Mouse (Mus musculus) midbrain, embryonic 14.5 days (tissue): ENCODE results near the gene Ahnak2. TPM values are rescaled to one million over a fixed set of nuclear protein-coding genes. Genes with fewer than 3 reads are reported as not detected.

Experiments
- ATAC-seq: fragments of 200-750 bp; cut with Nextera tagmentation; 2 replicates; pipeline ENCODE4 v1.8.0; 2017; ENCODE audit warnings: moderate number of reproducible peaks, moderate library complexity; ENCODE audit not compliant: low FRiP score, low TSS enrichment
- DNase-seq: peaks from one replicate; pipeline ENCODE4 v3.0.0-alpha.2; 2015
- H3K27ac ChIP-seq: fragments of 300-500 bp; sonication (generic); replicated peaks from 2 replicates; pipeline ENCODE4 v1.5.1; 2014; ENCODE audit warnings: mild to moderate bottlenecking, low read depth, low read length, moderate library complexity
- H3K27me3 ChIP-seq: fragments of 300-500 bp; sonication (generic); 2 replicates; pipeline ENCODE4 v1.6.1; 2014; ENCODE audit warnings: low read length, control low read depth, mixed read lengths; ENCODE audit not compliant: control insufficient read depth, insufficient read depth
- H3K36me3 ChIP-seq: fragments of 300-500 bp; sonication (generic); 2 replicates; pipeline ENCODE4 v1.6.1; 2014; ENCODE audit warnings: low read length, control low read depth; ENCODE audit not compliant: control insufficient read depth, insufficient read depth
- H3K4me1 ChIP-seq: fragments of 300-500 bp; sonication (generic); 2 replicates; pipeline ENCODE4 v1.6.1; 2014; ENCODE audit warnings: mild to moderate bottlenecking, antibody characterized with exemption, low read length, control low read depth; ENCODE audit not compliant: control insufficient read depth, insufficient read depth
- H3K4me2 ChIP-seq: fragments of 300-500 bp; sonication (generic); 2 replicates; pipeline ENCODE4 v1.6.1; 2014; ENCODE audit warnings: mild to moderate bottlenecking, low read length, moderate library complexity
- H3K4me3 ChIP-seq: fragments of 300-500 bp; sonication (generic); replicated peaks from 2 replicates; pipeline ENCODE4 v1.5.1; 2014; ENCODE audit warnings: low read depth, low read length
- H3K9ac ChIP-seq: fragments of 300-500 bp; sonication (generic); replicated peaks from 2 replicates; pipeline ENCODE4 v1.6.1; 2014; ENCODE audit warnings: mild to moderate bottlenecking, low read length, moderate library complexity
- H3K9me3 ChIP-seq: fragments of 300-500 bp; sonication (generic); 2 replicates; pipeline ENCODE4 v1.6.1; 2016; ENCODE audit warnings: low read length, control low read depth, mixed read lengths; ENCODE audit not compliant: control insufficient read depth
- WGBS: fragments of 180-500 bp; shearing (Covaris S2); extraction: QIAGEN DNeasy Blood & Tissue Kit; methylation state at CpG from one replicate; pipeline ENCODE4 v1.1.7; 2014; 5-methylcytosine and 5-hydroxymethylcytosine counted together
- polyA plus RNA-seq: library from polyadenylated mRNA; unstranded; fragments of >200 nt; fragmentation: Nextera tagmentation; extraction: Ambion mirVana; gene quantifications from 2 replicates; pipeline ENCODE4 v1.2.1, GENCODE M21; 2014

Gene Ahnak2
- polyA plus RNA-seq, 1 experiment from 2014 or later: 0.75 TPM

DNA sequence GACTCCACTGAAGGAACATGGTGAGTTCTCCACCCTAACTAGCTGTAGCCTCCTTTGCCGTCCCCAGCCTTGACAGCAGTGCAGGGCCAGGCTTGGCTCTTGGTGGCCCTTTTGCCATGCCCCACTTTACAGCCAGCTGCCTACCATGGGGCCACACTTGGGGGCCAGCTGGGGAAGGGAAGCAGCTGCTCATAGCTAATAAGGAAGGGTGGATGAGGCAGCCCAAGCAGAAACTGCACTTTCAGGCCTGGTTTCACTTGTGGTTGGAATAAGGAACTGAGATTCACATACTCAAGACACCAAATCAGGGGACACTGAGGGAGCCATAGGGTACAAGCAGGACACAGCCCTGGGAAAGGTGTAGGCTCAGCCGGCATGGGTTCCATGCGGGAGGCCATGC lies 40.4 kb downstream of the Ahnak2 start:
- Histone ChIP-seq H3K36me3 (no peaks in the 10 kb centered on the region), H3K9me3 (no peaks in the 10 kb centered on the region), H3K9ac (no peak overlapping the region), H3K27me3 (no peaks in the 10 kb centered on the region), H3K4me1 (no peaks in the 10 kb centered on the region), H3K4me3 (no peak overlapping the region), H3K4me2 (no peak overlapping the region), H3K27ac (no peak overlapping the region)
- ATAC-seq (no peak), DNase-seq (no peak)
- 85% methylated on average over 3 of the region's 3 CpGs for WGBS

- Histone ChIP-seq H3K4me1 (no peaks in the 10 kb centered on the region), H3K4me3 (no peak overlapping the region), H3K9ac (no peak overlapping the region), H3K4me2 (no peak overlapping the region), H3K9me3 (no peaks in the 10 kb centered on the region), H3K27me3 (no peaks in the 10 kb centered on the region), H3K36me3 (no peaks in the 10 kb centered on the region), H3K27ac (no peak overlapping the region)
- 90% methylated on average over 4 of the region's 4 CpGs for WGBS
- DNase-seq (no peak), ATAC-seq (no peak)
Observed at GRCm38 (mm10) chr12:112761411-112761810, 41.0 kb downstream of the Ahnak2 start.

DNA sequence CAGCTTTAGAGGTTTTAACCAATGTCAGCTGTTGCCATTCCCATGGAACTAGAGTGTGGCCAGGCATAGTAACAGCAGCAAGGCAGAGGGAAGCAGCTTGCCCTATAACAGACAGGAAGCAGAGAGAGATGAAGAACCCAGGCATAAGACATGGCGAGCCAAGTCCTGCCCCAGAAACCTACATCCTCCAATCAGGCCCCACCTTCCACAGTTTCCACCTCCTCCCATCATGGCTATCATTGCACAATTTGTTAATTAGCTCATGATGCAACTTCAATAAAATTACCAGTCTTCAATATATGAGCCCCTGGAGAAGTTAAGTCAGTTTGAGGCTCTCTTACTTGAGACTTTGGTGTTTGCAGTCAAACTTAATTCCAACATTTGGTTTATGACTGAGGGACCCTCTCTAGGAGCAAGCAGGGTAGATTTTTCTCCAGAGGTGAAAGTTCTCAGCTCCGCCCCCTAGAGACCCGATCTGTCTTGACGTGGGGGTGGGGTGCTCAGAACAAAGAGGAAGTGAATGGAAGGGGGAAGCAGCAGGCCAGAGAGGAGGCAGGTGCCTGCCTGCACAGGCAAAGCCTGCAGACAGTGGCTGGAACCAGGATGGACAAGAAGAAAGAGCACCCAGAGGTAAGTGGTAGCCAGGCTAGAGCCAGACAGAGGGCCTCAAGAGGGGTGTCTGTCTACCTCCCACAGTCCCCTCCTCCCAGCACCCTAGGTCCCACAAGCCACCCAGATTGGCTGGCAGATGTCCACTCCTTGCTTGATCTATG lies 42.1 kb downstream of the Ahnak2 start, which contains the start of gene Pld4:
TSS of gene Pld4 (plus strand) at position 502 of the 773 bp plus-strand sequence.
- no peak within 1 kb of the TSS for H3K9ac ChIP-seq
- no peaks in the 10 kb centered on the region for H3K27me3 ChIP-seq
- WGBS: 46% methylated on average over 4 of the region's 4 CpGs
- H3K4me2 ChIP-seq: no peak within 1 kb of the TSS
- H3K9me3 ChIP-seq: no peaks in the 10 kb centered on the region
- H3K4me3 ChIP-seq: no peak within 1 kb of the TSS
- H3K36me3 ChIP-seq: no peaks in the 10 kb centered on the region
- no peak within 1 kb of the TSS for H3K27ac ChIP-seq
- no peaks in the 10 kb centered on the region for H3K4me1 ChIP-seq
- ATAC-seq (no peak), DNase-seq (no peak)

DNA sequence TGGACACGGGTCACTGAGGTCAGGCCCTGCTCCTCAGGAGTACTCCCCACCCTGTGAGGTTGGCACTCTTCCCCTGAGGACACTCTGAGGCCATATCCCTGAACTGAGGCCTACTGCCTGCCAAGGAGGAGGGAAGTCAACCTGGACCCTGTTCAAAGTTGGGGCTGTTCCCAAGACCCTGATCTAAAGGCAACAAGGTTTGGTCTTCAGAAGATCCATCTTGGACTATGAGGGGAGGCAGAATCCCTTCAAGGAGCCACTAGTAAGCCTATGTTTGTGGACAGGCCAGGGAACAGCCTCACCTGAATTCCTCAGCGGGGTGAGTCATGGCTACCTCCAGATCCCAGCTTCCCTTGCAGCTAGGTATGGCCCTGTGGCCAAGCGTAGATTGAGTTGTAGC lies 43.0 kb downstream of the Ahnak2 start:
- no peak overlapping the region for H3K9ac ChIP-seq
- H3K9me3 ChIP-seq: no peaks in the 10 kb centered on the region
- no peak overlapping the region for H3K4me3 ChIP-seq
- H3K36me3 ChIP-seq: no peaks in the 10 kb centered on the region
- DNase-seq: no peak
- no peak for ATAC-seq
- WGBS: 87% methylated on average over 3 of the region's 3 CpGs
- H3K4me2 ChIP-seq: no peak overlapping the region
- H3K4me1 ChIP-seq: no peaks in the 10 kb centered on the region
- H3K27me3 ChIP-seq: no peaks in the 10 kb centered on the region
- no peak overlapping the region for H3K27ac ChIP-seq

- no peak for ATAC-seq
- Histone ChIP-seq H3K4me1 (no peaks in the 10 kb centered on the region), H3K27ac (no peak overlapping the region), H3K9ac (no peak overlapping the region), H3K27me3 (no peaks in the 10 kb centered on the region), H3K9me3 (no peaks in the 10 kb centered on the region), H3K36me3 (no peaks in the 10 kb centered on the region), H3K4me2 (no peak overlapping the region), H3K4me3 (no peak overlapping the region)
- WGBS: 88% methylated on average over 5 of the region's 5 CpGs
- no peak for DNase-seq
Observed at GRCm38 (mm10) chr12:112757896-112758295, 44.6 kb downstream of the Ahnak2 start.

GRCm38 (mm10) chr12:112755900-112756299 lies 46.6 kb downstream of the Ahnak2 start:
- DNase-seq (no peak), ATAC-seq (no peak)
- Histone ChIP-seq H3K9ac (no peak overlapping the region), H3K4me3 (no peak overlapping the region), H3K4me2 (no peak overlapping the region), H3K27ac (no peak overlapping the region), H3K36me3 (no peaks in the 10 kb centered on the region), H3K9me3 (no peaks in the 10 kb centered on the region), H3K27me3 (no peaks in the 10 kb centered on the region), H3K4me1 (no peaks in the 10 kb centered on the region)
- WGBS: 70% methylated on average over 4 of the region's 4 CpGs

DNA sequence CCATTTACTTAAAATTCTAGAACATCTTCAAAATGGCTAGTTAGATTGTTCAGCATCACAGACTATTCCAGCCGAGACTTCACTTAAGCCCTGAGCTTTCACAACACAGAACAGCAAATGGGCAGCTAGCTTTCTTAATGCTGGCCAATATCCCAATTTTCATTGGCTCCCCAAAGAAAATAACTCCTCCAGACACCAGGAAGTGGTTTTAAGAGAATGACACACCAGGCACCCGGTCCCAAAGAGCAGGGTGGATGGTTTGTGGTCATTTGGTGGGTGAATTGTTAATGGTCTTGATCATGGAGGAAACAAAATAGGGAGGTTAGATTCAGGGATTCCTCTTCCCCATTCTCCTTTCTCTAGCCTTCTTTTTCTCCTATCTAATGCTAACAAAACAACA lies 50.1 kb downstream of the Ahnak2 start:
- WGBS: 67% methylated on average over 2 of the region's 2 CpGs
- Histone ChIP-seq H3K9ac (no peak overlapping the region), H3K4me3 (no peak overlapping the region), H3K9me3 (no peaks in the 10 kb centered on the region), H3K27me3 (no peaks in the 10 kb centered on the region), H3K36me3 (no peaks in the 10 kb centered on the region), H3K4me1 (peaks cover 3% of the 10 kb centered on the region; the same call in 1 of the 2 replicates), H3K27ac (no peak overlapping the region), H3K4me2 (no peak overlapping the region)
- ATAC-seq (no peak), DNase-seq (no peak)

- Histone ChIP-seq H3K36me3 (no peaks in the 10 kb centered on the region), H3K27ac (no peak overlapping the region), H3K27me3 (no peaks in the 10 kb centered on the region), H3K9ac (no peak overlapping the region), H3K4me2 (no peak overlapping the region), H3K9me3 (no peaks in the 10 kb centered on the region), H3K4me3 (no peak overlapping the region), H3K4me1 (peaks cover 9% of the 10 kb centered on the region)
- ATAC-seq (no peak), DNase-seq (no peak)
- 90% methylated on average over 12 of the region's 12 CpGs for WGBS
Observed at GRCm38 (mm10) chr12:112750976-112751375, 51.5 kb downstream of the Ahnak2 start.

DNA sequence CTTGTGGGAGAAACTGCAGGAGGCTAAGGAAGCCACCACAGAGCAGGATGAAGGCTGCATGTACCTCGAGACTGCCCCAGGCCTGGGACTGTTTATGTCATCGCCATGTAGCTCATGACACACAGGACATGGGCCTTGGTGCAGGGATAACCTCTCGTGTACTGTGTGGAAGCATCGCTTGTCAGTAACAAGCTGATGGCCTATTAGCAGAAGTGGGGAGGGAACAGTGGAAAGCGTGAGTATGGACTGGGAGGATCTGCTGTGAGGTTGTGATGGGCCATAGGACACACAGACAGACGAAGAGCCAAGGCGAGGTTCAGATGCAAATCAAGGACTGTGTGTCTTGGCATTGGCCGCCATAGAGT lies 54.9 kb downstream of the Ahnak2 start:
- Histone ChIP-seq H3K27me3 (no peaks in the 10 kb centered on the region), H3K4me1 (peaks cover 9% of the 10 kb centered on the region), H3K36me3 (peaks cover 25% of the 10 kb centered on the region), H3K4me3 (no peak overlapping the region), H3K9ac (peak overlapping the region; percentile 42; the same call in 1 of the 2 replicates), H3K9me3 (no peaks in the 10 kb centered on the region), H3K27ac (peak overlapping the region; percentile 92), H3K4me2 (peak overlapping the region; percentile 24; the same call in 1 of the 2 replicates)
- ATAC-seq (peak; percentile 48; the same call in 1 of the 2 replicates), DNase-seq (no peak)
- 69% methylated on average over 8 of the region's 8 CpGs for WGBS
